ENCODE assay signal across 9 mouse cellular contexts in the genomic region with DNA sequence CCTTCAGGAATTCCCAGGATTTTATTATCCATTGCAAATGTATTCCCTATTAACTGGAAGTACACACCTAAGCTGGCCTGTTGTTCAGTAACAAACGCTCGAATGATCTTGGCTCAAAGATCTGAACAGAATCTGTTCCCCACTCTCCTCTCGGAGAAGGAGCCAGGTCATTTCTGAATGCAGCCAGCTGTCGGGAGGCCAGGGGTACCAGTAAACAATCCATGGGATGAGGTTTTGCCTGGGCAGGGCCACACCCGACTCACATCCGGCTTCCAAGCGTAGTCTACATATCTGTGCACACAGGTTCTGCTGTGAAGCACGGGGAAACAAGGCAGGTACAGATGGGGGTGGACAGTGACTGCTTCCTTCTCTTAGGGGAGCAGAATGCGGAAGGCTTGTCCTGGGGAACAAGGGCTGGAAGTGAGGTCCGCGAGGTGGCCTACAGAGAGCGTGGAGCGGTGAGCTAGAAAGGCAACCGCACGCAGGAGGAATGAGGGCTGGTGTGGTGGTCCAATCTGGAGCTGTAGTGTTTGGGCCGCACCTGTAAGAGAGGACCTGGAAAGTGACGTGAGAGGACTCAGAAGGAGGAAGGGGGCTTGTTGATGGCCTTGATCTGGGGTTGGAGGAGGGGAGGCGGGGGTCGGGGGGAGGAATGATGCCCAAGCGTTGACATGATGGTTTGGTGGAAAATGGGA. TPM values are rescaled to one million over a fixed set of nuclear protein-coding genes. Genes with fewer than 3 reads are reported as not detected.
A peak's percentile ranks its signal among the peaks of the same experiment; 100 is the strongest.
DNase-seq lines count a peak whose midpoint lies in the region; ATAC-seq and TF ChIP-seq lines count a peak whose summit lies in the region.
"Had no signal": no experiment of that assay in that cellular context is flagged by ENCODE, and none has a peak within 500 bp of the region (broad histone marks: within the 10 kb centered on the region; RNA-seq: fewer than 3 reads in every experiment).

No protein-coding gene starts in this region.

- WGBS in bone marrow, adult 2 months: 6% methylated on average over 20 of the region's 20 CpGs
- WGBS in forebrain, embryonic 13.5 days: 1% methylated on average over 20 of the region's 20 CpGs
- under 1% methylated on average over 20 of the region's 20 CpGs for WGBS in lung, postnatal 0 days

- TF ChIP-seq POLR2A in bone marrow, adult 2 months (IDR thresholded peaks at IDR 0.05; ENCODE audit: borderline replicate concordance, control insufficient read depth, low read depth, low read length): peak; percentile 22; the same call in 1 of the 2 replicates

- TF ChIP-seq EP300 in lung, postnatal 0 days (IDR thresholded peaks at IDR 0.05): no peak

- H3K4me1 ChIP-seq in E14TG2a.4 (replicated peaks; ENCODE audit: low read depth, low read length): peaks cover 73% of the 10 kb centered on the region
- peaks cover 2% of the 10 kb centered on the region; the same call in 1 of the 2 replicates for H3K4me1 ChIP-seq in bone marrow, adult 2 months (ENCODE audit: control insufficient read depth, insufficient read depth, low read length)
- H3K4me1 ChIP-seq in forebrain, embryonic 13.5 days: peaks cover 13% of the 10 kb centered on the region
- H3K4me1 ChIP-seq in lung, postnatal 0 days (ENCODE audit: insufficient read depth, low read depth, low read length): peaks cover 17% of the 10 kb centered on the region

- no peaks in the 10 kb centered on the region for H3K9me3 ChIP-seq in E14TG2a.4 (ENCODE audit: low read length)
- H3K9me3 ChIP-seq in forebrain, embryonic 13.5 days (replicated peaks): no peaks in the 10 kb centered on the region
- no peaks in the 10 kb centered on the region for H3K9me3 ChIP-seq in lung, postnatal 0 days (ENCODE audit: low read length)

- peak; percentile 12; the same call in 1 of the 2 replicates for ATAC-seq in forebrain, embryonic 13.5 days
- peak; percentile 74 for ATAC-seq in lung, postnatal 0 days

- H3K27me3 ChIP-seq in E14TG2a.4 (ENCODE audit: insufficient read depth, low read length): no peaks in the 10 kb centered on the region
- H3K27me3 ChIP-seq in forebrain, embryonic 13.5 days: no peaks in the 10 kb centered on the region
- H3K27me3 ChIP-seq in lung, postnatal 0 days (replicated peaks; ENCODE audit: insufficient read depth, low read length): no peaks in the 10 kb centered on the region

- H3K27ac ChIP-seq in bone marrow, adult 2 months (ENCODE audit: control insufficient read depth, insufficient read depth, low read depth, low read length, poor library complexity): peak overlapping the region; percentile 67
- peak overlapping the region; percentile 92 for H3K27ac ChIP-seq in forebrain, embryonic 13.5 days
- peak overlapping the region; percentile 89 for H3K27ac ChIP-seq in lung, postnatal 0 days (ENCODE audit: low read length)

- H3K4me2 ChIP-seq in forebrain, embryonic 13.5 days: peak overlapping the region; percentile 70
- H3K4me2 ChIP-seq in lung, postnatal 0 days (replicated peaks; ENCODE audit: low read depth, low read length): peak overlapping the region; percentile 77

- TF ChIP-seq CTCF in E14TG2a.4 (conservative IDR thresholded peaks at IDR 0.05; ENCODE audit: low read length): no peak
- no peak for TF ChIP-seq CTCF in bone marrow, adult 2 months (IDR thresholded peaks at IDR 0.05; ENCODE audit: control insufficient read depth, insufficient read depth, low read length)
- no peak for TF ChIP-seq CTCF in lung, postnatal 0 days (IDR thresholded peaks at IDR 0.05)

- DNase-seq in heart, postnatal 4 days: peak; percentile 63
- DNase-seq in layer of hippocampus, postnatal 10 days (ENCODE audit: low spot score in 2 of 2): peak; percentile 65 to 70
- peak; percentile 79 for DNase-seq in lung, postnatal 0 days (ENCODE audit: low spot score)
- DNase-seq in ovary, adult 18-20 months (ENCODE audit: low spot score): peak; percentile 46
- peak; percentile 79 for DNase-seq in urinary bladder, postnatal 14 days (ENCODE audit: low spot score)

- H3K36me3 ChIP-seq in E14TG2a.4 (ENCODE audit: insufficient read depth, low read length): no peaks in the 10 kb centered on the region
- no peaks in the 10 kb centered on the region for H3K36me3 ChIP-seq in forebrain, embryonic 13.5 days (ENCODE audit: poor library complexity, severe bottlenecking)
- H3K36me3 ChIP-seq in lung, postnatal 0 days (ENCODE audit: insufficient read depth, low read length): no peaks in the 10 kb centered on the region

- peak overlapping the region; percentile 86 for H3K4me3 ChIP-seq in E14TG2a.4 (replicated peaks; ENCODE audit: low read length)
- H3K4me3 ChIP-seq in bone marrow, adult 2 months (replicated peaks; ENCODE audit: control insufficient read depth, low read depth, low read length): peak overlapping the region; percentile 71
- peak overlapping the region; percentile 56 for H3K4me3 ChIP-seq in forebrain, embryonic 13.5 days
- peak overlapping the region; percentile 53 for H3K4me3 ChIP-seq in lung, postnatal 0 days (ENCODE audit: low read depth, low read length)

- H3K9ac ChIP-seq in forebrain, embryonic 13.5 days: peak overlapping the region; percentile 72
- H3K9ac ChIP-seq in lung, postnatal 0 days (replicated peaks; ENCODE audit: low read depth): peak overlapping the region; percentile 50

RNA-seq across cellular contexts. Expression of a gene that starts 16.5 kb away (rescaled TPM):
- 98.4 and 168 TPM in 2 replicates for polyA plus RNA-seq in bone marrow, adult 2 months (2011; ENCODE audit: insufficient read depth, insufficient read length, low replicate concordance, missing spikeins)
- polyA plus RNA-seq in forebrain, embryonic 13.5 days (2015; fragmentation: Nextera tagmentation; extraction: Ambion mirVana): 1,082 and 1,216 TPM in 2 replicates
- 100 to 1,000 TPM; 781 to 834 TPM for total RNA-seq in heart, postnatal 4 days (2021)
- total RNA-seq in layer of hippocampus, postnatal 10 days (2021): 100 to 1,000 TPM; 760 to 831 TPM
- polyA plus RNA-seq in lung, postnatal 0 days (2015; fragmentation: Nextera tagmentation; extraction: Ambion mirVana): 751 and 865 TPM in 2 replicates

RNA-seq across cellular contexts. Expression of a gene that starts 17.3 kb away (rescaled TPM):
- not detected in 2 replicates for polyA plus RNA-seq in bone marrow, adult 2 months (2011; ENCODE audit: insufficient read depth, insufficient read length, low replicate concordance, missing spikeins)
- 0.27 and 0.38 TPM in 2 replicates for polyA plus RNA-seq in forebrain, embryonic 13.5 days (2015; fragmentation: Nextera tagmentation; extraction: Ambion mirVana)
- under 1 TPM; 0.21 to 0.29 TPM for total RNA-seq in heart, postnatal 4 days (2021)
- under 1 TPM in 1 of 2 experiments, not detected in 1; 0.27 TPM for total RNA-seq in layer of hippocampus, postnatal 10 days (2021)
- 0.63 and 0.77 TPM in 2 replicates for polyA plus RNA-seq in lung, postnatal 0 days (2015; fragmentation: Nextera tagmentation; extraction: Ambion mirVana)
- total RNA-seq: gastrocnemius, postnatal 4 days had no signal

RNA-seq across cellular contexts. Expression of a gene that starts 27.5 kb away (rescaled TPM):
- polyA plus RNA-seq in bone marrow, adult 2 months (2011; ENCODE audit: insufficient read depth, insufficient read length, low replicate concordance, missing spikeins): 12.3 and 36.6 TPM in 2 replicates
- 10.2 and 12.3 TPM in 2 replicates for polyA plus RNA-seq in forebrain, embryonic 13.5 days (2015; fragmentation: Nextera tagmentation; extraction: Ambion mirVana)
- 10 to 100 TPM; 13.6 to 14.6 TPM for total RNA-seq in heart, postnatal 4 days (2021)
- 10 to 100 TPM; 13.3 TPM for total RNA-seq in layer of hippocampus, postnatal 10 days (2021)
- 4.3 and 5.9 TPM in 2 replicates for polyA plus RNA-seq in lung, postnatal 0 days (2015; fragmentation: Nextera tagmentation; extraction: Ambion mirVana)

RNA-seq across cellular contexts. Expression of a gene that starts 34.9 kb away (rescaled TPM):
- polyA plus RNA-seq in bone marrow, adult 2 months (2011; ENCODE audit: insufficient read depth, insufficient read length, low replicate concordance, missing spikeins): 4.1 and 9.4 TPM in 2 replicates
- polyA plus RNA-seq in forebrain, embryonic 13.5 days (2015; fragmentation: Nextera tagmentation; extraction: Ambion mirVana): 33.6 and 37.6 TPM in 2 replicates
- total RNA-seq in heart, postnatal 4 days (2021): 10 to 100 TPM; 55.8 to 56.3 TPM
- 10 to 100 TPM; 82.6 to 87.9 TPM for total RNA-seq in layer of hippocampus, postnatal 10 days (2021)
- polyA plus RNA-seq in lung, postnatal 0 days (2015; fragmentation: Nextera tagmentation; extraction: Ambion mirVana): 12.8 and 13.3 TPM in 2 replicates

Comparison
In these comparisons a context has a peak if more than half of its experiments do, and no peak if none do; other contexts are left out.
1. Peak in every context shown above with its lines: DNase-seq, ATAC-seq, H3K4me3 ChIP-seq and H3K27ac ChIP-seq.